Mouse (Mus musculus): ENCODE measurements around the gene Sirpb1b. TPM values are rescaled to one million over a fixed set of nuclear protein-coding genes. Genes with fewer than 3 reads are reported as not detected.
"Not testable (repeated sequence)": the region's sequence is repeated elsewhere in the genome, so short reads cannot be mapped to it uniquely, and the experiment has no call there.

Sirpb1b gene
- total RNA-seq (2022): not detected

DNA sequence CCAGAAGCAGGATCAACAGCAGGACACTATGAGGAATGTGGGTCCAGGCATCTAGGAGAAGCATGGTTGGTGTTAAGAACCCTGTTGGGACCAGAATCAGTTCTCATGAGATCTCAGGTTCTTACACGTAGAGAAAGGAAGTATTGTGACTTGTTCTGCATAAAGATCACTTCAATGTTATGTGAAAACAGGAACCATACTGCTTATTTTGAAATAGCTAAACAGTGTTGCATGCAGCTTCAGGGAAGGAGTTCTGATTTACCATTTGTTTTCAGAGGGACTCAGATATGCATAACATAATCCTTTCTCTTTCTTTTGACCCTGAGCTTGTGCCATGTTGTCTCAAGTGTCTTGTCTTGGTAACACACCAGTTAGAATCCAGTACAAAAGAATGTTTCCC, at the start of gene Sirpb1b:
Gene Sirpb1b (minus strand): TSS at position 179 of the 400 bp plus-strand sequence.
- DNase-seq (ENCODE audit: low spot score in 2 of 2): not testable (repeated sequence)

DNA sequence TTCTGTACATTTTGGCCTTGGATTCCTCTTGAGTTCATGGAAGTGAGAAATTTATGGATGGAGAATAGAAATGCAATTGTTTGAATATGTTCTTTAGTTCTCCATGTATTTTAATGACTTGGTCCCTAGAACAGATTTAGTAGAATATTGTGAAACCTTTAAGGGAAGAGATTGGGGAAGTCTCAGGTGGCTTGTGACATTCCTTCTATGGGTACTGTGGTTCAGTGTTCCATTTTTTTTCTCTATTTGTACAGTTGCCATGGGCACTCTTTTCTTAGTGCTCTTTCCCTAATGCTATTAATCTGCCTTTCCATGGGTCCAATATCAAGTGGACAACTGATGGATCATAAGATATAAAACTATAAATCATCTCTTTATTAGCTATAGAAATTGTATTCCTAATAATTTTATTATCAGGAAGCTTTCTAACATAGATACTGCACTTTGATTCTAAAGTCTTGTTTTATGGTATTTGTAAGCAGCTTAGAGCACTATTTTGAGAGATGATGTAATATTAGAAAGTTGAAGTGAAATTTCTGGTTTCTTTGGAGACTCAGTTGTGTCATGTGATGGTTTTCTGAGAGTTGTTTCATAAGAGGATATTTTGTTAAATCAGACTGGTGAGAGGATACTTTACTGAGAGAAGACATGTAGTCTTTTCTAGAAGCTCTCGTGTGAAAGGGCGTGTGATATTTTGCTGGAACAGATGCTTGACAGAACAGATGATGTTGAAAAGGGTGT, 15.7 kb upstream of the Sirpb1b start:
- not testable (repeated sequence) for DNase-seq (ENCODE audit: low spot score in 2 of 2)

DNA sequence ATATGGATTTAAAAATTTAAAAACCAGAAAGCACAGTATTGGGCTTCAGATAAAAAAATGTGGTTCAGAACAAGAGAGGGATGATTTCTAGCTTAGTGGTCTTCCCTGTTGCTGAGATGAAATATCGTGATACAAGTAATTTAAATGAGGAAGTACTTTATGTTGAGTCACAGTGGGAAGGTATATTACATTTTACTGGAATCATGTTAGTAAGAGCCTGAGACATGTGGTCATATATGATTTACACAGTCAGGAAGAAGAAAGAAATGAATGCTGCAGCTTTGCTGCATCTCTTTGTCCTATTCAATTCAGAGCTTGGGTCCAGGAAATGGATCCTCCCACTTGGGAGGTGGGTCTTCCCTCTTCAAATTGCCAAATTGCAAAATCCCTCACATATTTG, 11.8 kb upstream of the Sirpb1b start:
- not testable (repeated sequence) for DNase-seq (ENCODE audit: low spot score in 2 of 2)

DNA sequence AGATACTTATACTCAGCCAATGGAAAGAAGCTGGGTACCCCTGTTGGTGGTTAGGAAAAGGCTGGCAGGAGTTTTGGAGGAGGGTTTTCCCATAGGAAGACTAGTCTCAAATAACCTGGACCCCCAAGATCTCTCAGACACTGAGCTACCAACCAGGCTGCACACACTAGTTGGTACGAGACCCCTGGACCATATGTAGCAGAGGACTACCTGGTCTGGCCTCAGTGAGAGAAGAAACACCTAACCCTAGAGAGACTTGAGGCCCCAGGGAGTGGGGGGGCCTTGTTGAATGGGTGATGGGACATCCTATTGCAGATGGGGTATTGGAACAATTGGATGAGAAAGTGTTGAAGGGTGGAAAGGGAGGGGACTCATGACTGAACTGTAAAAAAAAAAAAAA, 8.6 kb upstream of the Sirpb1b start:
- no peak for DNase-seq (ENCODE audit: low spot score in 2 of 2)

DNA sequence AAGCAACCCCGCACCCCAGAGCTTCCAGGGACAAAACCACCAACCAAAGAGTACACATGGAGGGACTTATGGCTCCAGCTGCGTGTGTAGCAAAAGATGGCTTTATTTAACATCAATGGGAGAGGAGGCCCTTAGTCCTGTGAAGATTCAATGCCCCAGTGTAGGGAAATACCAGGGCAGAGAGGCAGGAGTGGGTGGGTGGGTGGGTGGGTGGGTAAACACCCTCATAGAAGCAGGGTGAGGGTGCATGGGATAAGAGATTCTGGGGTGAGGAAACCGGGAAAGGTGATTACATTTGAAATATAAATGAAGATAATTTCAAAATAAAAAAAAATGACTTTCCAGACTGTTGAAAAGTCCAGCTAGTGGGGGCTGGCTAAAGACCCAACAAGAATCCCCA, 8.1 kb upstream of the Sirpb1b start:
- not testable (repeated sequence) for DNase-seq (ENCODE audit: low spot score in 2 of 2)

DNA sequence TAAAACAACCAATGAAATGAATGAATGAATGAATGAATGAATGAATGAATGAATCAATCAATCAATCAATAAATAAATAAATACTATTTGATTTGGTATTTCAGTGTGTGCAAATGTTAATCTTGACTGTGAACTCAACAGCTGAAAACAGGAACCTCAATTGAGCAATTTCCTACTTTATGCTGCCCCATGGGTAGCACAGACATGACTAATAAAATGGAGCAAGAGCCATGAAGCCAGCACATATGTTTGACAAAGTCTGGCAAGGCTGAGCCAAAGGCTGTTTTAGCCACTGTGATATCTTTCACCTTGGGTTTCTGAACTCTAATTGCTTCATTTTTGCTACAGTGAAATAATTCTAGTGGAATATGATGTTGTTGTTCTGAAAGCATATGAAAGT, 1.6 kb upstream of the Sirpb1b start:
- not testable (repeated sequence) for DNase-seq (ENCODE audit: low spot score in 2 of 2)

DNA sequence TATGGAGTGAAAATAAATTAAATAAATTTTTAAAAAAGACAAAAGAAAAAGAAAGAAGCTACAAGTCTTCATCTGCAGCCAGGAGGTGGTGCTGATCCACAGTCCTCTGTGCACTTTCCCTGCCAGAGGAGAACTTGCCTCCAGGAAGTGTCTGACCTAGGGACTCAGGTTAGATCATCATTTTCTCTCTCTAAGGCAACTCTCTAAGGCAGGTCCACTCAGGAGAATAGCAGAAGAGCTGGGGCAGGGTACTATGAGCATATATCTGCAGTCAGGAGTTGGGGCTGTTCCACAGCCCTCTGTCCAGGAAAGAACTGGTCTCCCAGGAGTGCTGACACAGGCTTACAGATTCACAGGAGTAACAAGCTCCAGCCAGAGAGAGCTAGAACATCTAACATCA, 46.3 kb downstream of the Sirpb1b start:
- no peak for DNase-seq (ENCODE audit: low spot score in 2 of 2)

DNA sequence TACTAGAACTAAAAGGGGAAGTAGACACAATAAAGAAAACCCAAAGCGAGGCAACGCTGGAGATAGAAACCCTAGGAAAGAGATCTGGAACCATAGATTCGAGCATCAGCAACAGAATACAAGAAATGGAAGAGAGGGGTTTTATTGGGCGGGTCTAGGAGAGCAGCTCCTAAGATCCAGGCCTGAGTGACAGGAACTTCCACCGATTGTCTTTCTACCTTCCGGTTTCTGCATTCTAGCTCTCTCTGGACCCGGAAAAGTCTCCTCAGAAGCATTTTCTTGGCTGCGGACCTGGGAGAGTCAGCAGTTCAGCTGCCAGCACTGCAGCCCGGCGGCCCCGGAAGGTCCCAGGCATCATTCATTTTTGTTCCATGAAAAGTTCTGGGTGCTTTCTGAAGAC, 61.3 kb downstream of the Sirpb1b start:
- not testable (repeated sequence) for DNase-seq (ENCODE audit: low spot score in 2 of 2)

DNA sequence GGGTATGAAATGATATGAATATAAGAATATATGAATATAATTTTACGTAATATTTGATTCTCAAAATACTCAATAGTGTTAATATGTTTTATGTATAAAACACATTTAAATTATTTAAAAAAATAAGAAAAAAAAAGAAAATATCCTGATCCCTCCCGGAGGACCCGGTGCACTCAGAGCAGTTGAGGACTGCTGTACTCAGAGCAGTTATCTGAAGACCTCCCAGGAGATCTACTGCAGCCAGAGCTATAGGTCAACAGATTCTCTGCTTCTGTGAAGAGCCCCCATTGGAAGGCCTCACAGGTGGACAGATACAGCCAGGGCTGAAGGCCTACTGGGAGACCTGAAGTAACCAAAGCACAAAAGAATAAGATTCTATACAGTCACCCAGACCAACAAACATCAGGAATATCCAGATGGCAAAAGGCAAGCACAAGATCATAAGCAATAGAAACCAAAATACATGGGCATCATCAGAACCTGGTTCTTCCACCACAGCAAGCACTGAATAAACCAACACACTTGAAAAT, 67.0 kb downstream of the Sirpb1b start:
- not testable (repeated sequence) for DNase-seq (ENCODE audit: low spot score in 2 of 2)

DNA sequence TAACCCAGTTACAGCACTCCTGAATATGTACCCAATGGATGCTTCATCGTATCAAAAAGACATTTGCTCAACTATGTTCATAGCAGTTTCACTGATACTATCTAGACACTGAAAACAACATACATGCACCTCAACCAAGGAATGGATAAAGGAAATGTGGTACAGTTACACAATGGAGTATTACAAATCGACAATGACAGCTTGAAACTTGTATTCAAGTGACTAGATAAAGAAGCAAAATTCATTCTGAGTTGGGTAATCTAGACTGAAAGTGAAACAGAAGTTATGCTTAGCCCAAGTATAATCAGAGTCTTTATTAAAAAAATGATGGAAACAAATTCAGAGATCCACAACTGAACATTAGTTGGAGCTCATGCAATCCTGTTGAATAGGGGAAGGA, 100.0 kb downstream of the Sirpb1b start:
- not testable (repeated sequence) for DNase-seq (ENCODE audit: low spot score in 2 of 2)

DNA sequence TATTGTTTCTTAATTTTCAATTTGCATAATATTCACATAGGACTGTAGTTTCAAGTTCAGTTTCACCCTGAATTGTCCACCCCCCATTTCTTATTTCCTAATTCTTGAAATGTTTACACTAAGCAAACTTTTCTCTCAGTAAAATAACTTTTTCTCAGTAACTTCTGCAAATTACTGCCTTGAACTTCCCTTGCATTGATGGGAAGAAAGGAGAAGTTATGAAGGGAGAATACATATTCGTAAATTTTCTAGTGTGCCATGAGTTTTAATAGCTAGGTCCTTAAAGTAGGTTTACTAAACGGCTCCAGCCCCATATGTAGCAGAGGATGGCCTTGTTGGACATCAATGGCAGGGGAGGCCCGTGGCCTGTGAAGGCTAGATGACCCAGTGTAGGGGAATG, 104.7 kb downstream of the Sirpb1b start:
- not testable (repeated sequence) for DNase-seq (ENCODE audit: low spot score in 2 of 2)

Other genes starting within 250 kb of the Sirpb1b start
- not detected for gene Gm9733, start 242.8 kb downstream of the Sirpb1b start, total RNA-seq (2022)
- gene Sirpb1a, start 148.5 kb downstream of the Sirpb1b start, total RNA-seq (2022): not detected

Data from gastrocnemius, adult 8-10 months (tissue).